Mouse (Mus musculus) ES-Bruce4 (cell line): ENCODE data around the gene Dlg1.

Experiments used
- CTCF ChIP-seq: IDR thresholded peaks from one replicate; pipeline ENCODE4 v1.8.1; 2011; ENCODE audit warnings: low read depth, low read length
- POLR2A ChIP-seq: IDR thresholded peaks from one replicate; pipeline ENCODE4 v1.8.1; 2011; ENCODE audit warnings: low read length; ENCODE audit not compliant: insufficient read depth

GRCm38 (mm10) chr16:31781015-31781414 lies 117.8 kb downstream of the Dlg1 start:
- TF ChIP-seq CTCF (no peak), POLR2A (no peak)
